Mouse (Mus musculus): Measurements from ENCODE around the gene Sept1. TPM values are rescaled to one million over a fixed set of nuclear protein-coding genes. Genes with fewer than 3 reads are reported as not detected.

Sept1 gene
- polyA plus RNA-seq, 1 experiment from 2014 or later = 16.0 TPM

GRCm38 (mm10) chr7:127180783-127181182 lies 52.1 kb downstream of the Sept1 start:
- WGBS = 64% methylated on average over 2 of the region's 2 CpGs
- Histone ChIP-seq H3K36me3 (no peaks in the 10 kb centered on the region), H3K9me3 (no peaks in the 10 kb centered on the region), H3K27me3 (replicated peaks) (no peaks in the 10 kb centered on the region), H3K4me3 (replicated peaks) (no peak overlapping the region), H3K27ac (no peak overlapping the region), H3K4me2 (replicated peaks) (no peak overlapping the region), H3K4me1 (replicated peaks) (no peaks in the 10 kb centered on the region), H3K9ac (no peak overlapping the region)
- no peak for ATAC-seq

GRCm38 (mm10) chr7:127176937-127177336 lies 56.0 kb downstream of the Sept1 start:
- Histone ChIP-seq H3K4me1 (replicated peaks) (no peaks in the 10 kb centered on the region), H3K27me3 (replicated peaks) (no peaks in the 10 kb centered on the region), H3K4me2 (replicated peaks) (no peak overlapping the region), H3K4me3 (replicated peaks) (no peak overlapping the region), H3K36me3 (no peaks in the 10 kb centered on the region), H3K9ac (no peak overlapping the region), H3K9me3 (no peaks in the 10 kb centered on the region), H3K27ac (no peak overlapping the region)
- 70% methylated on average over 4 of the region's 4 CpGs for WGBS
- no peak for ATAC-seq

DNA sequence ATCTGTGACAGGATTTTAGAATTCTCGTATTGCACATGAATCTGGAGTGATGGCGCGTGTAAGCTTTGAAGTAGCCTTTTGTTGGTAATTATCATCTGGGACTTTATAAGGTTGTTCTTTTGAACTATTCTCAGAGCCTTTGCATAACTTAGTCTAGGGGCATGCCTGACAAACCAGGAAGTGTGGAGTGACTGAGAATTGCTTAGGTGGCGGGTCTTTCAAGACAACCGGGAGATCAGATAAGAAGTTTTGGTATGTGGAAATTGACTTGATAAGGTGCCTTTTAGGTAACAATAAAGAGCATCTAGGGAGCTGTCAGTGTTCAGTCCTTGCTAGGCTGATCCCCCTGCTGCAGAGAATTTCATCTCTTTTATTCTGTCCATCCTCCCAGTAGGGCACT lies 66.4 kb downstream of the Sept1 start:
- ATAC-seq = no peak
- WGBS = 85% methylated on average over 5 of the region's 5 CpGs
- H3K4me1 ChIP-seq (replicated peaks) = no peaks in the 10 kb centered on the region
- no peak overlapping the region for H3K4me3 ChIP-seq (replicated peaks)
- no peak overlapping the region for H3K27ac ChIP-seq
- no peaks in the 10 kb centered on the region for H3K9me3 ChIP-seq
- H3K4me2 ChIP-seq (replicated peaks) = no peak overlapping the region
- no peaks in the 10 kb centered on the region for H3K27me3 ChIP-seq (replicated peaks)
- no peak overlapping the region for H3K9ac ChIP-seq
- H3K36me3 ChIP-seq = no peaks in the 10 kb centered on the region

DNA sequence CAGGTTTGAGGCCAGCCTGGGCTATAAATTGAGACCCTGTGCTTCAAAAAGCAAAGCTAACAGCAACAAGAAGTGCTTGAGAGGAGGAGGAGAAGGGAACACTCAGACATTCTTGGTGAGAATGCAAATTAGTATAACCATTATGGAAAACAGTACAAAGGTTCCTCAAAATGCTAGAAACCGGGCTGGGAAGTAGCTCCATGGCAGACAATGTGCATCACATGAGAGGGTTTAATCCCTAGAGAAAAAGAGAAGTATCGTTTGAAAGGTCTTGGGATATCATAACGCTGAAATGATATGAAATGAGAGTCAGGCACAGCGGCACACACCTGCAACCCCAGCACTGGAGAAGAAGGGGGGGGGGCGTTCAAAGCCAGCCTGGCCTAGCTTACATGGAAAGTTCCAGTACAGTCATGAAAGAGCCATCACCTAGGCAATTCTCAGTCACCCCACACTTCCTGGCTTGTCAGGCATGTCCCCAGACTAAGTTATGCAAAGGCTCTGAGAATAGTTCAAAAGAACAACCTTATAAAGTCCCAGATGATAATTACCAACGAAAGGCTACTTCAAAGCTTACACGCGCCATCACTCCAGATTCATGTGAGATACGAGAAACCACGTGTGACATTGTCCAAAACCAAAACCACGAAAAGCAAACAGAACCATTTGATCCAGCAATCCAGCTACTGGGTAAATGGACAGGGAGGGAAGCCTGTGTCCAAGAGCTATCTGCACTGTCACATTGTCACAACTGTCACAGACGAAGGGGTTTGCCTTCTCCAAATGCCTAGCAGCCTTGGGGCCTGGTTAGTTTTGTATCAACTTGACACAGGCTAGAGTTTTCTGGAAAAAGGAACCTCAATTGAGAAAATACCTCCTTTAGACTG lies 67.1 kb downstream of the Sept1 start:
- Histone ChIP-seq H3K4me3 (replicated peaks) (no peak overlapping the region), H3K36me3 (no peaks in the 10 kb centered on the region)
- WGBS = 88% methylated on average over 12 of the region's 12 CpGs

More for the DNA sequence above, 67.1 kb downstream of the Sept1 start:
- no peak for ATAC-seq
- Histone ChIP-seq H3K4me1 (replicated peaks) (no peaks in the 10 kb centered on the region), H3K9ac (no peak overlapping the region), H3K9me3 (no peaks in the 10 kb centered on the region), H3K4me2 (replicated peaks) (no peak overlapping the region), H3K27ac (no peak overlapping the region), H3K27me3 (replicated peaks) (no peaks in the 10 kb centered on the region)

Other genes with a start within 250 kb of the Sept1 start
- 58.3 and 59.2 TPM in 2 replicates for gene Mvp, start 218.5 kb downstream of the Sept1 start, polyA plus RNA-seq (2015; fragmentation: Nextera tagmentation; extraction: Ambion mirVana)
- 0.43 and 1.5 TPM in 2 replicates for gene Pagr1b, start 216.6 kb downstream of the Sept1 start, polyA plus RNA-seq (2015; fragmentation: Nextera tagmentation; extraction: Ambion mirVana)
- gene Pagr1a, start 215.8 kb downstream of the Sept1 start, polyA plus RNA-seq (2015; fragmentation: Nextera tagmentation; extraction: Ambion mirVana) = 48.4 and 52.6 TPM in 2 replicates
- gene Gm42742, start 212.0 kb downstream of the Sept1 start, polyA plus RNA-seq (2015; fragmentation: Nextera tagmentation; extraction: Ambion mirVana) = 41.5 and 51.1 TPM in 2 replicates
- gene Prrt2, start 211.9 kb downstream of the Sept1 start, polyA plus RNA-seq (2015; fragmentation: Nextera tagmentation; extraction: Ambion mirVana) = 4.3 and 5.0 TPM in 2 replicates
- gene Maz, start 206.1 kb downstream of the Sept1 start, polyA plus RNA-seq (2015; fragmentation: Nextera tagmentation; extraction: Ambion mirVana) = 66.6 and 68.8 TPM in 2 replicates
- 101 and 107 TPM in 2 replicates for gene Kif22, start 190.7 kb downstream of the Sept1 start, polyA plus RNA-seq (2015; fragmentation: Nextera tagmentation; extraction: Ambion mirVana)
- gene Zg16, start 145.8 kb downstream of the Sept1 start, polyA plus RNA-seq (2015; fragmentation: Nextera tagmentation; extraction: Ambion mirVana) = 7.6 and 28.5 TPM in 2 replicates
- 4.4 TPM in 2 replicates for gene AI467606, start 141.8 kb downstream of the Sept1 start, polyA plus RNA-seq (2015; fragmentation: Nextera tagmentation; extraction: Ambion mirVana)
- 5.3 and 6.1 TPM in 2 replicates for gene Qprt, start 110.9 kb downstream of the Sept1 start, polyA plus RNA-seq (2015; fragmentation: Nextera tagmentation; extraction: Ambion mirVana)
- gene Spn, start 95.3 kb downstream of the Sept1 start, polyA plus RNA-seq (2015; fragmentation: Nextera tagmentation; extraction: Ambion mirVana) = 0.18 and 0.36 TPM in 2 replicates
- gene Cd2bp2, start 37.1 kb downstream of the Sept1 start, polyA plus RNA-seq (2015; fragmentation: Nextera tagmentation; extraction: Ambion mirVana) = 43.4 and 46.7 TPM in 2 replicates
- gene Tbc1d10b, start 24.7 kb downstream of the Sept1 start, polyA plus RNA-seq (2015; fragmentation: Nextera tagmentation; extraction: Ambion mirVana) = 23.2 and 23.6 TPM in 2 replicates
- 15.4 and 21.1 TPM in 2 replicates for gene Mylpf, start 24.2 kb downstream of the Sept1 start, polyA plus RNA-seq (2015; fragmentation: Nextera tagmentation; extraction: Ambion mirVana)
- 24.7 and 27.5 TPM in 2 replicates for gene Zfp553, start 69 bp downstream of the Sept1 start, polyA plus RNA-seq (2015; fragmentation: Nextera tagmentation; extraction: Ambion mirVana)
- gene Zfp771, start 11.1 kb upstream of the Sept1 start, polyA plus RNA-seq (2015; fragmentation: Nextera tagmentation; extraction: Ambion mirVana) = 41.0 and 44.5 TPM in 2 replicates
- 216 and 219 TPM in 2 replicates for gene Dctpp1, start 27.6 kb upstream of the Sept1 start, polyA plus RNA-seq (2015; fragmentation: Nextera tagmentation; extraction: Ambion mirVana)
- 205 and 233 TPM in 2 replicates for gene Sephs2, start 40.9 kb upstream of the Sept1 start, polyA plus RNA-seq (2015; fragmentation: Nextera tagmentation; extraction: Ambion mirVana)
- 2.0 and 2.5 TPM in 2 replicates for gene Itgal, start 63.1 kb upstream of the Sept1 start, polyA plus RNA-seq (2015; fragmentation: Nextera tagmentation; extraction: Ambion mirVana)
- 18.9 and 19.9 TPM in 2 replicates for gene Zfp768, start 112.5 kb upstream of the Sept1 start, polyA plus RNA-seq (2015; fragmentation: Nextera tagmentation; extraction: Ambion mirVana)
- 10.5 and 11.5 TPM in 2 replicates for gene Zfp747, start 142.9 kb upstream of the Sept1 start, polyA plus RNA-seq (2015; fragmentation: Nextera tagmentation; extraction: Ambion mirVana)
- gene 9130019O22Rik, start 154.0 kb upstream of the Sept1 start, polyA plus RNA-seq (2015; fragmentation: Nextera tagmentation; extraction: Ambion mirVana) = 6.3 TPM in 2 replicates
- 8.0 and 9.3 TPM in 2 replicates for gene E430018J23Rik, start 160.5 kb upstream of the Sept1 start, polyA plus RNA-seq (2015; fragmentation: Nextera tagmentation; extraction: Ambion mirVana)
- 7.5 and 8.3 TPM in 2 replicates for gene Zfp764, start 173.7 kb upstream of the Sept1 start, polyA plus RNA-seq (2015; fragmentation: Nextera tagmentation; extraction: Ambion mirVana)
- 22.6 and 24.8 TPM in 2 replicates for gene Zfp688, start 188.9 kb upstream of the Sept1 start, polyA plus RNA-seq (2015; fragmentation: Nextera tagmentation; extraction: Ambion mirVana)
- 5.6 and 5.9 TPM in 2 replicates for gene Zfp689, start 216.0 kb upstream of the Sept1 start, polyA plus RNA-seq (2015; fragmentation: Nextera tagmentation; extraction: Ambion mirVana)
- gene Prr14, start 226.5 kb upstream of the Sept1 start, polyA plus RNA-seq (2015; fragmentation: Nextera tagmentation; extraction: Ambion mirVana) = 36.0 and 37.4 TPM in 2 replicates
- 8.9 and 9.2 TPM in 2 replicates for gene Fbrs, start 246.1 kb upstream of the Sept1 start, polyA plus RNA-seq (2015; fragmentation: Nextera tagmentation; extraction: Ambion mirVana)